8 mouse cellular contexts compared by ENCODE assay signal in the genomic region with DNA sequence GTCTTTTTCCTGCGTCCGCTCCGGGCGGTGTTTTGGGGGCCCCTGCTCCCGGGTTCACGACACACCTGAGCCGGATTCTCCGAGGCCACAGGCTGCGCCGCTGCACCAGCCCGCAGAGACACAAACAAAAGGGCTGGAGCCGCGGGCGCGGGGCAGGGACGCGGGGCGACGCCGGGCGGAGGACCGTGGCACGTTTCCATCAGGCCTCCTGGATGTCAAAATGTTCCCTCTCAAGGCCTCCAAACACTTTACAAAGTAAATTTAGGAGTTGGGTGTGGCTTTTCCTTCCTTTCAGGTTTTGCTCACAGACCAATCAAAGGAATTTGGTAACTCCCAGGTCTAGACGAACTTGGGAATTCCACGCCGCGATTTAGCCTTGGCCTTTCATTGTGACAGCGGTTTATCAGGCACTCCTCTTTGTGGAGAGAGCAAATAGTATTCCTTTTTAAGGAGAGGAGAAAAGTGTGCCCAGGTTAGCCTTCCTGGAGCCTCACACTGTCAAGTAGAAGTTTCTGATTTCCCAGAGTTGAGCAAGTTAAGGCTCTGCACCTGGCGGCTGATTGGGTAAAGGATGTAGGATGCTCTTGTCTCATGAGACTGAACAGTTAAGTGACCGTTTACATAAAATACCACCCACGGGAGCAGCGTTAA. TPM values are rescaled to one million over a fixed set of nuclear protein-coding genes. Genes with fewer than 3 reads are reported as not detected.
DNase-seq lines count a peak whose midpoint lies in the region; ATAC-seq lines count a peak whose summit lies in the region.

No protein-coding gene starts in this region.

- peak; percentile 75 for DNase-seq in adrenal gland, adult 2 months
- DNase-seq in adrenal gland, postnatal 4 days (ENCODE audit: low spot score in 2 of 2) = no peak
- peak; percentile 46 for DNase-seq in NIH3T3 (ENCODE audit: low read depth)
- peak; percentile 67 for DNase-seq in intestine, embryonic 14.5 days (ENCODE audit: low spot score)
- DNase-seq in yolk sac, embryonic 10.5 days (ENCODE audit: low spot score) = peak; percentile 32
- no peak for DNase-seq in cerebellum, postnatal 4 days (ENCODE audit: low spot score in 2 of 2)

- H3K9ac ChIP-seq in forebrain, embryonic 12.5 days = peak overlapping the region; percentile 82
- H3K9ac ChIP-seq in intestine, embryonic 14.5 days (ENCODE audit: low read length) = peak overlapping the region; percentile 94

- no peaks in the 10 kb centered on the region for H3K9me3 ChIP-seq in forebrain, embryonic 12.5 days
- H3K9me3 ChIP-seq in intestine, embryonic 14.5 days (ENCODE audit: control insufficient read depth, low read length) = no peaks in the 10 kb centered on the region
- H3K9me3 ChIP-seq in megakaryocyte, embryonic 14.5 days = peaks cover 8% of the 10 kb centered on the region

- 1% methylated on average over 32 of the region's 32 CpGs for WGBS in forebrain, embryonic 12.5 days
- 1% methylated on average over 31 of the region's 32 CpGs for WGBS in intestine, embryonic 14.5 days

- H3K4me3 ChIP-seq in forebrain, embryonic 12.5 days (replicated peaks) = peak overlapping the region; percentile 72
- peak overlapping the region; percentile 73 for H3K4me3 ChIP-seq in intestine, embryonic 14.5 days (ENCODE audit: low read depth, low read length)
- peak overlapping the region; percentile 99 for H3K4me3 ChIP-seq in megakaryocyte, embryonic 14.5 days (replicated peaks)

- H3K4me2 ChIP-seq in forebrain, embryonic 12.5 days = peak overlapping the region; percentile 71
- H3K4me2 ChIP-seq in intestine, embryonic 14.5 days (ENCODE audit: low read length) = peak overlapping the region; percentile 86

- peak; percentile 51 for ATAC-seq in forebrain, embryonic 12.5 days (ENCODE audit: low FRiP score)
- ATAC-seq in intestine, embryonic 14.5 days (replicated peaks; ENCODE audit: low FRiP score, low TSS enrichment, low read depth) = peak; percentile 32; the same call in 1 of the 2 replicates

- H3K27ac ChIP-seq in forebrain, embryonic 12.5 days = peak overlapping the region; percentile 66
- peak overlapping the region; percentile 85 for H3K27ac ChIP-seq in intestine, embryonic 14.5 days (ENCODE audit: low read depth)

- 0 out of 2 replicates have a peak, but pooled peaks cover 9% of the 10 kb centered on the region for H3K27me3 ChIP-seq in forebrain, embryonic 12.5 days
- no peaks in the 10 kb centered on the region for H3K27me3 ChIP-seq in intestine, embryonic 14.5 days (replicated peaks; ENCODE audit: control insufficient read depth, insufficient read depth, low read length)
- H3K27me3 ChIP-seq in megakaryocyte, embryonic 14.5 days (replicated peaks) = no peaks in the 10 kb centered on the region

- peaks cover 23% of the 10 kb centered on the region for H3K4me1 ChIP-seq in forebrain, embryonic 12.5 days
- peaks cover 44% of the 10 kb centered on the region for H3K4me1 ChIP-seq in intestine, embryonic 14.5 days (replicated peaks; ENCODE audit: control insufficient read depth, insufficient read depth, low read length)
- H3K4me1 ChIP-seq in megakaryocyte, embryonic 14.5 days = peaks cover 78% of the 10 kb centered on the region

- no peaks in the 10 kb centered on the region; the same call in 1 of the 2 replicates for H3K36me3 ChIP-seq in forebrain, embryonic 12.5 days (replicated peaks)
- H3K36me3 ChIP-seq in intestine, embryonic 14.5 days (ENCODE audit: control insufficient read depth, insufficient read depth, low read length) = no peaks in the 10 kb centered on the region; the same call in 1 of the 2 replicates
- peaks cover 52% of the 10 kb centered on the region for H3K36me3 ChIP-seq in megakaryocyte, embryonic 14.5 days (replicated peaks; ENCODE audit: low read length)

RNA-seq across cellular contexts. Expression of a gene that starts 0.6 kb away (rescaled TPM):
- total RNA-seq in adrenal gland, adult 2 months (2021) = 10 to 100 TPM; 69.6 to 90.3 TPM
- polyA plus RNA-seq in adrenal gland, adult 2 months (2012; rRNA removed) = 20.6 and 28.6 TPM in 2 replicates
- 10 to 100 TPM; 72.2 to 75.9 TPM for total RNA-seq in adrenal gland, postnatal 4 days (2021)
- polyA plus RNA-seq in forebrain, embryonic 12.5 days (2016; fragmentation: Nextera tagmentation; extraction: Ambion mirVana) = 34.6 and 36.3 TPM in 2 replicates
- 66.2 and 71.8 TPM in 2 replicates for polyA plus RNA-seq in intestine, embryonic 14.5 days (2014; fragmentation: Nextera tagmentation; extraction: Ambion mirVana)
- polyA plus RNA-seq in megakaryocyte, embryonic 14.5 days (2012; ENCODE audit: insufficient read depth, low replicate concordance) = 2.4 and 10.3 TPM in 2 replicates

Comparison
In these comparisons a context has a peak if more than half of its experiments do, and no peak if none do; other contexts are left out.
1. DNase-seq: peak in adrenal gland, adult 2 months (single experiment), NIH3T3 (single experiment), intestine, embryonic 14.5 days (single experiment) and yolk sac, embryonic 10.5 days (single experiment); none in adrenal gland, postnatal 4 days (0 of 2) and cerebellum, postnatal 4 days (0 of 2).
2. Peak in every context shown above with its lines, with median percentiles within 50 percentile points of each other: H3K4me3 ChIP-seq.